Mouse (Mus musculus) myocyte (in vitro differentiated cells): ENCODE measurements around the gene Dpp4.

Source experiments
- POLR2A ChIP-seq: IDR thresholded peaks from one replicate; pipeline ENCODE4 v1.6.1; 2011; ENCODE audit warnings: low read depth, mild to moderate bottlenecking, control low read depth, moderate library complexity; ENCODE audit not compliant: insufficient read length
- USF1 ChIP-seq: IDR thresholded peaks from one replicate; pipeline ENCODE4 v1.6.1; 2011; ENCODE audit warnings: low read depth, mild to moderate bottlenecking, control low read depth, moderate library complexity

DNA sequence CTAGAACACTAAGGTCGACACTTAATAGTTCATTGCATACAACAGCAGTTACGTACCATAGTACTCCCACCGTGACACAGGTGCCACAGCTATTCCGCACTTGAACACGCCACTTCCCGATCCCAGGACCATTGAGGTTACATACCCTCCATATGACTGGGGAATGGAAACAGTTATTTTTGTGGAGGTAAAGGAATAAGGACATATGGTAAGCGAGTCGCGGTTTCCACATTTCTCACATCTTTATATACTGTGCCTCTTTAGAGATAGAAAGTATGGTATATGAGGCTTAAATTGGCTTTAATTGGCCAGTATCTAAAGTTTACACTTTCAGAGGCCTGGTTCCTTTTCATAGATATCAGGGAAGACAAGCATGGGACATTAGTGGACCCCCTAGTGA, 64.3 kb downstream of the Dpp4 start:
- no peak for TF ChIP-seq USF1
- TF ChIP-seq POLR2A = no peak
